Mouse (Mus musculus) hindbrain, embryonic 11.5 days (tissue): ENCODE data around the gene Scd2. TPM values are rescaled to one million over a fixed set of nuclear protein-coding genes. Genes with fewer than 3 reads are reported as not detected.
"Not testable (repeated sequence)": the region's sequence is repeated elsewhere in the genome, so short reads cannot be mapped to it uniquely, and the experiment has no call there.

Source experiments
- ATAC-seq: fragments of 200-750 bp; cut with Nextera tagmentation; 2 replicates; pipeline ENCODE4 v1.8.0; 2017; ENCODE audit warnings: mild to moderate bottlenecking, moderate TSS enrichment, moderate library complexity; ENCODE audit not compliant: low FRiP score
- DNase-seq: peaks from one replicate; pipeline ENCODE4 v3.0.0-alpha.2; 2015; ENCODE audit warnings: low spot score
- H3K27ac ChIP-seq: fragments of 300-500 bp; sonication (generic); 2 replicates; pipeline ENCODE4 v1.5.1; 2014; ENCODE audit warnings: mild to moderate bottlenecking, low read depth, low read length
- H3K27me3 ChIP-seq: fragments of 300-500 bp; sonication (generic); 2 replicates; pipeline ENCODE4 v1.6.1; 2014; ENCODE audit warnings: mild to moderate bottlenecking, low read length, moderate library complexity, mixed read lengths; ENCODE audit not compliant: control insufficient read depth, insufficient read depth
- H3K36me3 ChIP-seq: fragments of 300-500 bp; sonication (generic); 2 replicates; pipeline ENCODE4 v1.6.1; 2014; ENCODE audit warnings: mild to moderate bottlenecking, low read length, moderate library complexity, mixed read lengths; ENCODE audit not compliant: control insufficient read depth, insufficient read depth
- H3K4me1 ChIP-seq: fragments of 300-500 bp; sonication (generic); replicated peaks from 2 replicates; pipeline ENCODE4 v1.6.1; 2014; ENCODE audit warnings: low read length, mixed read lengths; ENCODE audit not compliant: control insufficient read depth, insufficient read depth
- H3K4me2 ChIP-seq: fragments of 300-500 bp; sonication (generic); replicated peaks from 2 replicates; pipeline ENCODE4 v1.6.1; 2014; ENCODE audit warnings: mild to moderate bottlenecking, low read depth, low read length
- H3K4me3 ChIP-seq: fragments of 300-500 bp; sonication (generic); 2 replicates; pipeline ENCODE4 v1.5.1; 2014; ENCODE audit warnings: low read depth, low read length
- H3K9ac ChIP-seq: fragments of 300-500 bp; sonication (generic); 2 replicates; pipeline ENCODE4 v1.6.1; 2014; ENCODE audit warnings: low read depth, low read length
- H3K9me3 ChIP-seq: fragments of 300-500 bp; sonication (generic); 2 replicates; pipeline ENCODE4 v1.6.1; 2016; ENCODE audit warnings: low read length; ENCODE audit not compliant: control insufficient read depth
- WGBS: fragments of 180-500 bp; shearing (Covaris S2); extraction: QIAGEN DNeasy Blood & Tissue Kit; methylation state at CpG from one replicate; pipeline ENCODE4 v1.1.7; 2014; 5-methylcytosine and 5-hydroxymethylcytosine counted together
- polyA plus RNA-seq: library from polyadenylated mRNA; unstranded; fragments of >200 nt; fragmentation: Nextera tagmentation; extraction: Ambion mirVana; gene quantifications from 2 replicates; pipeline ENCODE4 v1.2.1, GENCODE M21; 2014

Gene Scd2
- polyA plus RNA-seq, 1 experiment from 2014 or later = 314 TPM

DNA sequence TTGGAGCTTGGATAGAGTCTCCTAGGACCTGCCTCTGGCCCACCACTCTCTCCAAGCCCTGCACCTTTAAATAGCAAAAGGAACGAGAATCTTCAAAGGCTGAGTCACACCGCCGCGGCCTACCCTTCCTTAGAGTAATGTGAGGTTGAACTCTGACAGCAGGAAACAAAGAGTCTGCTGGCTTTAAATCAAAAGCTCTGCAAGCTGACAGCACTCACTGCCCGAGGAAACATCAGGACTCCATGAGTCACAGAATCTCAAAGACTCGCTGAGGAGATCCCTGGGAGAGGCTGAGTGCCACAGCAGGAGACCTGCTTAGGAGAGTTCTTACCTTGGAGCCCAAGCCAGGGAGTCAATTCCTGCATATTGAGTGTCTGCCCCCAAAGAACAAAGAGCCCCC, 12.7 kb upstream of the Scd2 start:
- H3K27me3 ChIP-seq = no peaks in the 10 kb centered on the region
- no peaks in the 10 kb centered on the region for H3K9me3 ChIP-seq
- no peak overlapping the region for H3K9ac ChIP-seq
- WGBS = 6% methylated on average over 6 of the region's 6 CpGs
- ATAC-seq = no peak
- peak; percentile 48 for DNase-seq
- no peak overlapping the region for H3K4me3 ChIP-seq
- no peaks in the 10 kb centered on the region for H3K36me3 ChIP-seq
- no peak overlapping the region for H3K4me2 ChIP-seq
- H3K27ac ChIP-seq = 0 out of 2 replicates have a peak overlapping the region, but pooled peaks have one; percentile 40
- peaks cover 14% of the 10 kb centered on the region for H3K4me1 ChIP-seq

GRCm38 (mm10) chr19:44281825-44282447, 11.5 kb upstream of the Scd2 start:
- not testable (repeated sequence) for ATAC-seq, H3K4me3 ChIP-seq, H3K9me3 ChIP-seq, H3K27ac ChIP-seq, H3K9ac ChIP-seq, H3K27me3 ChIP-seq, H3K4me2 ChIP-seq, DNase-seq, H3K36me3 ChIP-seq
- H3K4me1 ChIP-seq = peaks cover 14% of the 10 kb centered on the region
- 46% methylated on average over 1 of the region's 1 CpGs for WGBS

GRCm38 (mm10) chr19:44282534-44283156, 10.8 kb upstream of the Scd2 start:
- H3K4me2 ChIP-seq = no peak overlapping the region
- no peak overlapping the region for H3K4me3 ChIP-seq
- WGBS = 39% methylated on average over 9 of the region's 9 CpGs
- H3K4me1 ChIP-seq = peaks cover 14% of the 10 kb centered on the region
- ATAC-seq (no peak), DNase-seq (peak; percentile 36)
- H3K27ac ChIP-seq = no peak overlapping the region
- H3K9ac ChIP-seq = no peak overlapping the region
- no peaks in the 10 kb centered on the region for H3K9me3 ChIP-seq
- H3K27me3 ChIP-seq = no peaks in the 10 kb centered on the region
- no peaks in the 10 kb centered on the region for H3K36me3 ChIP-seq

DNA sequence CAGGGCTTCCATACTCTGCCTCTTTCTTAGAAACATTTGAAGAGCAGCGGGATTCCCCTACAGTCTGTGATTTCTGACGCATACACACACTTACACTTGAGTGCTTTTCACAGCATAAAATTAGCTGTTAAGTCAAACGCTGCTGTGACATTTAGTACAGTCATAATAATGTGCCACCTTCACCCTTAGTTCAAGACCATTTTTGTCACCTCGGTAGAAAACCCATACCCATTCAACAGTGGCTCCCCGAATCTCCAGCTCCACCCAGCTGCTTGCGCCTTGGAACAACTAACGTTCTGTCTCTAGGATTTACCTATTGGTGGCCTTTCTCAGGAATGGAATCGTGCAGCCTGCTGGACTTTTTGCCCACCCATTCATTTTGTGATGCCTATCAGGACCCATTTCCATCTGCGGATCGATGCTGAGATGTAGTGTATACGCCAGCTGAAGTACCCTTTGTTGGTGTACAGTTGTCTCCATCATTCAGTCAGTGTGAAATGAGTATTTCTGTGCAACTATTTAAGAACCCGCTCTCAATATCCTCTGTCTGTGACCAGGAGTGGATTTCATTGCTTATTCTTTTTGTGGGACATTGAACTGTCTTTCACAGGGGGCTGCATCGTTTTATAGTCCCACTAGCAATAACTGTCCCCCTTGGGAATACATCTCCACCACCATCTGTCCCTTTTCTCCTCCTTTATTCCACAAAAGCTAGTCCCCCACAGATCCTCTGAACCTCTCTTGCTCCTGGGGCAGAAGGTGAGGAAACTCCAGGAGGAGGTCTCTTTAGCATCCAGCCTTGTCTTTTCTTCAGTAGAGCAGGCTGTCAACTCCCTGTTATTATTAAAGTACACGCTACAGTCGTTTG, 10.1 kb upstream of the Scd2 start:
- Histone ChIP-seq H3K4me2 (peak overlapping the region; percentile 36), H3K4me3 (peak overlapping the region; percentile 10; the same call in 1 of the 2 replicates), H3K4me1 (peaks cover 14% of the 10 kb centered on the region), H3K27me3 (no peaks in the 10 kb centered on the region), H3K36me3 (no peaks in the 10 kb centered on the region), H3K27ac (peak overlapping the region; percentile 87), H3K9me3 (no peaks in the 10 kb centered on the region), H3K9ac (peak overlapping the region; percentile 29; the same call in 1 of the 2 replicates)
- DNase-seq (no peak), ATAC-seq (no peak; the same call in 1 of the 2 replicates)
- 31% methylated on average over 15 of the region's 15 CpGs for WGBS

- ATAC-seq = peak; percentile 100
These were observed 9.3 kb upstream of the Scd2 start for GRCm38 (mm10) chr19:44284025-44284695.

GRCm38 (mm10) chr19:44284723-44285122, 8.8 kb upstream of the Scd2 start:
- Histone ChIP-seq H3K36me3 (no peaks in the 10 kb centered on the region), H3K27me3 (no peaks in the 10 kb centered on the region), H3K9me3 (no peaks in the 10 kb centered on the region), H3K4me1 (peaks cover 14% of the 10 kb centered on the region), H3K4me3 (peak overlapping the region; percentile 42), H3K9ac (peak overlapping the region; percentile 64), H3K4me2 (peak overlapping the region; percentile 74), H3K27ac (peak overlapping the region; percentile 93)
- no peak for DNase-seq
- 3% methylated on average over 11 of the region's 11 CpGs for WGBS
- peak; percentile 51 for ATAC-seq

More at GRCm38 (mm10) chr19:44284025-44284695, 9.3 kb upstream of the Scd2 start:
- DNase-seq = peak; percentile 98
- H3K9me3 ChIP-seq = no peaks in the 10 kb centered on the region
- peaks cover 14% of the 10 kb centered on the region for H3K4me1 ChIP-seq
- H3K4me2 ChIP-seq = peak overlapping the region; percentile 74
- peak overlapping the region; percentile 93 for H3K27ac ChIP-seq
- under 1% methylated on average over 38 of the region's 38 CpGs for WGBS
- H3K36me3 ChIP-seq = no peaks in the 10 kb centered on the region
- no peaks in the 10 kb centered on the region for H3K27me3 ChIP-seq
- peak overlapping the region; percentile 42 for H3K4me3 ChIP-seq
- peak overlapping the region; percentile 64 for H3K9ac ChIP-seq

DNA sequence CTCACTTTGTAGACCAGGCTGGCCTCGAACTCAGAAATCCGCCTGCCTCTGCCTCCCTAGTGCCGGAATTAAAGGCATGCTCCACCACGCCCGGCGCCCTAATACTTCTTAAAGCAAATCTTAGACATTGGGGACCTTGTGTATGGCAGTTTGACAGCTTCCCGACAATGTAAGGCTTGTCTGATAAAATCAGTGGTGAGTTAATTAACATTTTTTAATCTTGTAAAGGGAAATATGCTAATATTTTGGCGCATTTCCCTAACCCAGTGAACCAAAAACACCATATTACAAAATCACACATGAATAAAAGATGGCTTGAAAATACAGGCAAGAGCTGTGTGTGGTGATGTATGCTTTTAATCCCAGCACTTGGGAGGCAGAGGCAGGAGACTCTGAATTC, 7.9 kb upstream of the Scd2 start:
- DNase-seq (no peak), ATAC-seq (no peak)
- Histone ChIP-seq H3K27ac (no peak overlapping the region), H3K9me3 (no peaks in the 10 kb centered on the region), H3K4me1 (peaks cover 13% of the 10 kb centered on the region), H3K4me2 (no peak overlapping the region), H3K4me3 (no peak overlapping the region), H3K36me3 (no peaks in the 10 kb centered on the region), H3K9ac (no peak overlapping the region), H3K27me3 (no peaks in the 10 kb centered on the region)
- WGBS = 95% methylated on average over 8 of the region's 8 CpGs

GRCm38 (mm10) chr19:44286109-44286508, 7.4 kb upstream of the Scd2 start:
- Histone ChIP-seq H3K27ac (no peak overlapping the region), H3K27me3 (no peaks in the 10 kb centered on the region), H3K36me3 (no peaks in the 10 kb centered on the region), H3K4me1 (peaks cover 12% of the 10 kb centered on the region), H3K4me3 (no peak overlapping the region), H3K9ac (no peak overlapping the region), H3K9me3 (no peaks in the 10 kb centered on the region), H3K4me2 (no peak overlapping the region)
- WGBS = 68% methylated on average over 2 of the region's 2 CpGs
- no peak for DNase-seq
- ATAC-seq = no peak
